8 mouse cellular contexts compared by ENCODE assay signal in genomic region chr10:77033323-77034025, GRCm38 (mm10). TPM values are rescaled to one million over a fixed set of nuclear protein-coding genes. Genes with fewer than 3 reads are reported as not detected.
DNase-seq lines count a peak whose midpoint lies in the region; ATAC-seq and TF ChIP-seq lines count a peak whose summit lies in the region.

No protein-coding gene starts in this region.

- POLR2A ChIA-PET in Patski (lab: Charles Lee), result interaction anchor here (1.1 kb wide), 1 partner anchor 9 kb away, joined by 3 read pairs; no protein-coding TSS in a partner anchor

- peak overlapping the region; percentile 82 for H3K27ac ChIP-seq in forebrain, embryonic 15.5 days (replicated peaks)
- H3K27ac ChIP-seq in lung, embryonic 14.5 days (ENCODE audit: low read depth), result no peak overlapping the region

- peak overlapping the region; percentile 88 for H3K4me2 ChIP-seq in forebrain, embryonic 15.5 days (replicated peaks)
- peak overlapping the region; percentile 95 for H3K4me2 ChIP-seq in lung, embryonic 14.5 days

- WGBS in forebrain, embryonic 15.5 days, result under 1% methylated on average over 30 of the region's 30 CpGs
- under 1% methylated on average over 30 of the region's 30 CpGs for WGBS in large intestine, adult 2 months
- WGBS in lung, embryonic 14.5 days, result under 1% methylated on average over 30 of the region's 30 CpGs

- CTCF ChIA-PET in Patski (lab: Charles Lee), result interaction anchor here (0.8 to 1.7 kb wide), 4 partner anchors 9 to 217 kb away, joined by 3 read pairs; no protein-coding TSS in a partner anchor

- H3K27me3 ChIP-seq in Patski, result no peaks in the 10 kb centered on the region
- H3K27me3 ChIP-seq in forebrain, embryonic 15.5 days, result no peaks in the 10 kb centered on the region
- no peaks in the 10 kb centered on the region for H3K27me3 ChIP-seq in lung, embryonic 14.5 days (ENCODE audit: insufficient read depth, low read length)

- intact Hi-C loops in heart, postnatal 36 days (cut with DNase I), result no loop called here

- peaks cover 20% of the 10 kb centered on the region for H3K4me1 ChIP-seq in forebrain, embryonic 15.5 days
- H3K4me1 ChIP-seq in lung, embryonic 14.5 days (ENCODE audit: insufficient read depth), result peaks cover 12% of the 10 kb centered on the region

- peak; percentile 15 for ATAC-seq in Patski
- ATAC-seq in forebrain, embryonic 15.5 days (replicated peaks), result peak; percentile 84
- peak; percentile 66 for ATAC-seq in lung, embryonic 14.5 days (ENCODE audit: insufficient read depth)

- peak overlapping the region; percentile 67 for H3K4me3 ChIP-seq in forebrain, embryonic 15.5 days
- H3K4me3 ChIP-seq in lung, embryonic 14.5 days (ENCODE audit: low read depth, low read length), result peak overlapping the region; percentile 61

- peak overlapping the region; percentile 78 for H3K9ac ChIP-seq in forebrain, embryonic 15.5 days (replicated peaks)
- peak overlapping the region; percentile 65 for H3K9ac ChIP-seq in lung, embryonic 14.5 days

- TF ChIP-seq CTCF in Patski (IDR thresholded peaks at IDR 0.05), result no peak
- no peak for TF ChIP-seq CTCF in lung, embryonic 14.5 days (IDR thresholded peaks at IDR 0.05; ENCODE audit: low read depth)

- DNase-seq in Patski (ENCODE audit: low read depth, low spot score), result no peak
- peak; percentile 50 for DNase-seq in cerebellum, adult 11 months
- peak; percentile 46 to 59 for DNase-seq in heart, postnatal 36 days
- DNase-seq in large intestine, adult 2 months (ENCODE audit: low read depth, low spot score), result peak; percentile 64
- peak; percentile 74 for DNase-seq in lung, embryonic 14.5 days
- DNase-seq in ovary, postnatal 14 days (ENCODE audit: low spot score), result peak; percentile 60
- DNase-seq in natural killer cell, adult 2 months (ENCODE audit: low spot score in 2 of 2), result no peak

- in situ Hi-C loops in Patski (cut with MboI; ENCODE audit: low pct_unique_long_range_greater_than_20kb), result no loop called here

- no peaks in the 10 kb centered on the region for H3K9me3 ChIP-seq in forebrain, embryonic 15.5 days
- no peaks in the 10 kb centered on the region for H3K9me3 ChIP-seq in lung, embryonic 14.5 days (ENCODE audit: low read depth, low read length)

- no peaks in the 10 kb centered on the region for H3K36me3 ChIP-seq in forebrain, embryonic 15.5 days
- H3K36me3 ChIP-seq in lung, embryonic 14.5 days (ENCODE audit: insufficient read depth), result 0 out of 2 replicates have a peak, but pooled peaks cover 2% of the 10 kb centered on the region

RNA-seq across cellular contexts. Expression of gene Slc19a1, which starts 1.4 kb away (rescaled TPM):
- 18.0 TPM for polyA plus RNA-seq in Patski (2021)
- 35.4 and 37.9 TPM in 2 replicates for polyA plus RNA-seq in forebrain, embryonic 15.5 days (2015; fragmentation: Nextera tagmentation; extraction: Ambion mirVana)
- total RNA-seq in heart, postnatal 36 days (2021), result 1 to 10 TPM; 4.1 to 8.8 TPM
- polyA plus RNA-seq in large intestine, adult 2 months (2012; rRNA removed), result 35.1 and 39.2 TPM in 2 replicates
- polyA plus RNA-seq in lung, embryonic 14.5 days (2014; fragmentation: Nextera tagmentation; extraction: Ambion mirVana), result 26.5 and 31.0 TPM in 2 replicates

Comparison
In these comparisons a context has a peak if more than half of its experiments do, and no peak if none do; other contexts are left out.
1. ATAC-seq: peak in every context shown above with its lines; median percentile 84 in forebrain, embryonic 15.5 days; 66 in lung, embryonic 14.5 days; 15 in Patski.
2. DNase-seq: peak in cerebellum, adult 11 months (single experiment), heart, postnatal 36 days (2 of 2), large intestine, adult 2 months (single experiment), lung, embryonic 14.5 days (single experiment) and ovary, postnatal 14 days (single experiment); none in Patski (single experiment) and natural killer cell, adult 2 months (0 of 2).